Mouse (Mus musculus): ENCODE data around the gene Elmo2. TPM values are rescaled to one million over a fixed set of nuclear protein-coding genes. Genes with fewer than 3 reads are reported as not detected.

Gene Elmo2
- polyA plus RNA-seq, 1 experiment from 2014 or later, result 81.7 TPM

GRCm38 (mm10) chr2:165240371-165240770 lies 85.9 kb downstream of the Elmo2 start:
- DNase-seq (ENCODE audit: low spot score), result no peak
- Histone ChIP-seq H3K4me1 (peaks cover 41% of the 10 kb centered on the region), H3K27ac (replicated peaks) (no peak overlapping the region), H3K9me3 (replicated peaks) (no peaks in the 10 kb centered on the region), H3K4me3 (no peak overlapping the region), H3K36me3 (no peaks in the 10 kb centered on the region), H3K27me3 (ENCODE audit: low read depth, poor library complexity, severe bottlenecking) (peaks cover 100% of the 10 kb centered on the region)
- WGBS, result 37% methylated on average over 8 of the region's 8 CpGs

- DNase-seq (ENCODE audit: low spot score), result no peak
- H3K36me3 ChIP-seq, result no peaks in the 10 kb centered on the region
- WGBS, result 21% methylated on average over 15 of the region's 15 CpGs
- H3K27ac ChIP-seq (replicated peaks), result no peak overlapping the region
- peaks cover 48% of the 10 kb centered on the region for H3K4me1 ChIP-seq
- peaks cover 100% of the 10 kb centered on the region for H3K27me3 ChIP-seq (ENCODE audit: low read depth, poor library complexity, severe bottlenecking)
- no peaks in the 10 kb centered on the region for H3K9me3 ChIP-seq (replicated peaks)
- no peak overlapping the region for H3K4me3 ChIP-seq
These were observed 86.6 kb downstream of the Elmo2 start for GRCm38 (mm10) chr2:165239533-165240144.

- 6% methylated on average over 12 of the region's 12 CpGs for WGBS
These were observed 87.7 kb downstream of the Elmo2 start for GRCm38 (mm10) chr2:165238416-165239145.

More at GRCm38 (mm10) chr2:165238416-165239145, 87.7 kb downstream of the Elmo2 start:
- Histone ChIP-seq H3K9me3 (replicated peaks) (no peaks in the 10 kb centered on the region), H3K36me3 (no peaks in the 10 kb centered on the region), H3K27me3 (ENCODE audit: low read depth, poor library complexity, severe bottlenecking) (peaks cover 100% of the 10 kb centered on the region), H3K4me3 (peak overlapping the region; percentile 7; the same call in 1 of the 2 replicates), H3K27ac (replicated peaks) (peak overlapping the region; percentile 67), H3K4me1 (peaks cover 57% of the 10 kb centered on the region)
- peak; percentile 50 for DNase-seq (ENCODE audit: low spot score)

Other genes starting within 250 kb of the Elmo2 start
- not detected in 2 replicates for gene 1700025C18Rik, start 235.7 kb downstream of the Elmo2 start, polyA plus RNA-seq (2016; fragmentation: Nextera tagmentation; extraction: Ambion mirVana)
- gene Cdh22, start 91.6 kb downstream of the Elmo2 start, polyA plus RNA-seq (2016; fragmentation: Nextera tagmentation; extraction: Ambion mirVana), result 3.9 and 7.1 TPM in 2 replicates
- gene Slc35c2, start 38.6 kb downstream of the Elmo2 start, polyA plus RNA-seq (2016; fragmentation: Nextera tagmentation; extraction: Ambion mirVana), result 72.8 and 73.0 TPM in 2 replicates
- 6.0 and 7.2 TPM in 2 replicates for gene Zfp663, start 42.2 kb upstream of the Elmo2 start, polyA plus RNA-seq (2016; fragmentation: Nextera tagmentation; extraction: Ambion mirVana)
- gene Zfp334, start 61.8 kb upstream of the Elmo2 start, polyA plus RNA-seq (2016; fragmentation: Nextera tagmentation; extraction: Ambion mirVana), result 19.9 and 23.1 TPM in 2 replicates
- 0.06 and 0.07 TPM in 2 replicates for gene Ocstamp, start 73.9 kb upstream of the Elmo2 start, polyA plus RNA-seq (2016; fragmentation: Nextera tagmentation; extraction: Ambion mirVana)
- gene Slc13a3, start 146.8 kb upstream of the Elmo2 start, polyA plus RNA-seq (2016; fragmentation: Nextera tagmentation; extraction: Ambion mirVana), result 0.48 and 1.3 TPM in 2 replicates
- 53.2 and 56.9 TPM in 2 replicates for gene Trp53rka, start 166.8 kb upstream of the Elmo2 start, polyA plus RNA-seq (2016; fragmentation: Nextera tagmentation; extraction: Ambion mirVana)
- gene Slc2a10, start 177.3 kb upstream of the Elmo2 start, polyA plus RNA-seq (2016; fragmentation: Nextera tagmentation; extraction: Ambion mirVana), result 4.0 and 4.4 TPM in 2 replicates

All from midbrain, embryonic 10.5 days (tissue).